Mouse (Mus musculus): ENCODE data around the gene Tmprss9. TPM values are rescaled to one million over a fixed set of nuclear protein-coding genes. Genes with fewer than 3 reads are reported as not detected.

The Tmprss9 gene
- total and polyA plus RNA-seq, 2 experiments, result 0.05 to 0.09 TPM

- Histone ChIP-seq H3K9ac (ENCODE audit: low read depth, low read length) (no peak overlapping the region), H3K36me3 (ENCODE audit: control insufficient read depth, insufficient read depth, low read length) (no peaks in the 10 kb centered on the region), H3K4me3 (ENCODE audit: insufficient read depth, low read depth, low read length) (no peak overlapping the region), H3K27me3 (ENCODE audit: control insufficient read depth, insufficient read depth, low read length) (no peaks in the 10 kb centered on the region), H3K79me2 (ENCODE audit: control insufficient read depth, insufficient read depth, low read length) (peaks cover 3% of the 10 kb centered on the region; the same call in 1 of the 2 replicates), H3K4me1 (ENCODE audit: control insufficient read depth, insufficient read depth, low read length) (peaks cover 10% of the 10 kb centered on the region), H3K27ac (replicated peaks; ENCODE audit: insufficient read depth, low read depth, low read length) (no peak overlapping the region)
- no peak for DNase-seq (ENCODE audit: extremely low read depth, low read depth, low spot score)
- TF ChIP-seq POLR2A (IDR thresholded peaks at IDR 0.05; ENCODE audit: extremely low read depth, insufficient read depth, low read length) (no peak), CTCF (IDR thresholded peaks at IDR 0.05; ENCODE audit: low read depth, low read length) (no peak)
- WGBS, result 62% methylated on average over 24 of the region's 24 CpGs
Measured at GRCm38 (mm10) chr10:80896581-80897485, 25.2 kb downstream of the Tmprss9 start.

GRCm38 (mm10) chr10:80897861-80898510, 26.3 kb downstream of the Tmprss9 start:
- no peaks in the 10 kb centered on the region for H3K36me3 ChIP-seq (ENCODE audit: control insufficient read depth, insufficient read depth, low read length)
- WGBS, result 67% methylated on average over 41 of the region's 41 CpGs
- H3K27ac ChIP-seq (replicated peaks; ENCODE audit: insufficient read depth, low read depth, low read length), result no peak overlapping the region
- H3K4me1 ChIP-seq (ENCODE audit: control insufficient read depth, insufficient read depth, low read length), result peaks cover 10% of the 10 kb centered on the region
- no peak overlapping the region for H3K4me3 ChIP-seq (ENCODE audit: insufficient read depth, low read depth, low read length)
- no peaks in the 10 kb centered on the region for H3K27me3 ChIP-seq (ENCODE audit: control insufficient read depth, insufficient read depth, low read length)
- H3K9ac ChIP-seq (ENCODE audit: low read depth, low read length), result no peak overlapping the region
- H3K79me2 ChIP-seq (ENCODE audit: control insufficient read depth, insufficient read depth, low read length), result peaks cover 3% of the 10 kb centered on the region; the same call in 1 of the 2 replicates
- no peak for DNase-seq (ENCODE audit: extremely low read depth, low read depth, low spot score)
- TF ChIP-seq POLR2A (IDR thresholded peaks at IDR 0.05; ENCODE audit: extremely low read depth, insufficient read depth, low read length), result no peak
- TF ChIP-seq CTCF (IDR thresholded peaks at IDR 0.05; ENCODE audit: low read depth, low read length), result no peak

DNA sequence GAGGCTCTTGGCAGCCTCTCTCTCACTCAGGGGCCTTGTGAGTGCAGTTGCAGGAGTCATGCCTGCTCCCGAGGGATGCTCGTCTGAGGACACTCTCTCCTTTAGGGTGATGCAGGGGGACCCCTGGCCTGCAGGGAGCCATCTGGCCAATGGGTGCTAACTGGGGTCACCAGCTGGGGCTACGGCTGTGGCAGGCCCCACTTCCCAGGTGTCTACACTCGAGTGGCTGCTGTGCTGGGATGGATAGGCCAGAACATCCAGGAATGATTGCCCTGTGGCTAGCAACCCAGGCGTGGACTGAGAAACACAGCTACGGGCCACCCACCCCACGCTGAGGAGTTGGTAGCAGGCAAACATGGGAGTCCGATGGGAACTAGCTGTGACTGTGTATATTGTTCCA, 27.4 kb downstream of the Tmprss9 start:
- no peak overlapping the region for H3K4me3 ChIP-seq (ENCODE audit: insufficient read depth, low read depth, low read length)
- no peak overlapping the region for H3K9ac ChIP-seq (ENCODE audit: low read depth, low read length)
- no peaks in the 10 kb centered on the region for H3K36me3 ChIP-seq (ENCODE audit: control insufficient read depth, insufficient read depth, low read length)
- H3K4me1 ChIP-seq (ENCODE audit: control insufficient read depth, insufficient read depth, low read length), result peaks cover 10% of the 10 kb centered on the region
- no peaks in the 10 kb centered on the region for H3K27me3 ChIP-seq (ENCODE audit: control insufficient read depth, insufficient read depth, low read length)
- peaks cover 3% of the 10 kb centered on the region; the same call in 1 of the 2 replicates for H3K79me2 ChIP-seq (ENCODE audit: control insufficient read depth, insufficient read depth, low read length)
- 82% methylated on average over 8 of the region's 8 CpGs for WGBS
- no peak overlapping the region for H3K27ac ChIP-seq (replicated peaks; ENCODE audit: insufficient read depth, low read depth, low read length)
- TF ChIP-seq CTCF (IDR thresholded peaks at IDR 0.05; ENCODE audit: low read depth, low read length) (no peak), POLR2A (IDR thresholded peaks at IDR 0.05; ENCODE audit: extremely low read depth, insufficient read depth, low read length) (no peak)
- no peak for DNase-seq (ENCODE audit: extremely low read depth, low read depth, low spot score)

- peak overlapping the region; percentile 74 for H3K4me3 ChIP-seq (ENCODE audit: insufficient read depth, low read depth, low read length)
- no peaks in the 10 kb centered on the region for H3K27me3 ChIP-seq (ENCODE audit: control insufficient read depth, insufficient read depth, low read length)
- DNase-seq (ENCODE audit: extremely low read depth, low read depth, low spot score), result peak; percentile 54
- H3K9ac ChIP-seq (ENCODE audit: low read depth, low read length), result peak overlapping the region; percentile 84
- no peak for TF ChIP-seq CTCF (IDR thresholded peaks at IDR 0.05; ENCODE audit: low read depth, low read length)
- peaks cover 3% of the 10 kb centered on the region; the same call in 1 of the 2 replicates for H3K79me2 ChIP-seq (ENCODE audit: control insufficient read depth, insufficient read depth, low read length)
- no peaks in the 10 kb centered on the region for H3K36me3 ChIP-seq (ENCODE audit: control insufficient read depth, insufficient read depth, low read length)
- peaks cover 10% of the 10 kb centered on the region for H3K4me1 ChIP-seq (ENCODE audit: control insufficient read depth, insufficient read depth, low read length)
- peak overlapping the region; percentile 67 for H3K27ac ChIP-seq (replicated peaks; ENCODE audit: insufficient read depth, low read depth, low read length)
- WGBS, result 8% methylated on average over 25 of the region's 25 CpGs
Measured at GRCm38 (mm10) chr10:80899591-80900317, 28.1 kb downstream of the Tmprss9 start.

DNA sequence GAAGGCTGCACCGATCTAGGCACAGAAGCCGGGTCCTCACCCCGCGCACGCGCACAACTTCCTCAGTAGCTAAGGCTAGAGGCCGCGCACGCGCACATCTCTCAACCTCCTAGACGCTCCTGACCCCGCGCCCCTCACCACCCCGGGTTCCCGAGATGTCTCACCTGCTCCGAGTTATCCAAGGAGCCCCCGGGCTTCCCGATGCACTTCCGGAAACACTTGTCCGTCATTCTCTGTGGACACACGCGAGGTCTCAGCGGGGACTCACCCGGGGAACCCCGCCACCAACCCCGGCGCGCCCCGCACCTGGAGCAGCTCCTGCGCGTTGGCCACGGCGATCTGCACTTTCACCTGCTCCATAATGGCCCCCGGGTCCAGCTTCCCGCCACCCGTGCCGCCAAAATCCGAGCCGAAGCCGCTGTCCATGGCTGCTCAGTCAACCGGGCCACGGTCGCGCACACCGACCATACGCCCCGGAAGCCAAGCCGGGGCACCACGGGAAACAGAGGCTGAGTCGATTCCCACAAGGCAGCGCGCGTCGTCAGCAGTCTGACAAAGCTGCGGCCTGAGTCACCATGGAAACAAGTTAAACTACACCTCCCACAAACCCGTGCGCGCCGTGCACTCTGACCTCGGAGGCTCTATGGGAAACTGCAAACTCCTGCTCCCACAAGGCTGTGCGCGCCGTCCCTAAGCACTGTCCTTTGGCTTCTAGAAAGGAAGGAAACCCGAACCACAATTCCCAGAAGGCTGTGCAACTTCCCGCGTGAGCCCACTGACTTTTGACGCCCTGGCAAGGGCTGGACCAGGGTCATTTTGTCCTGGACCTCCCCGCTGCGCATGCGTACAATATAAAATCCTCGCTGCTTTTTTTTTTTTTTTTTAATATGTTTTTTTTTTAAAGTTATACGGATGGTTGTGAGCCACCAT, 28.9 kb downstream of the Tmprss9 start, which contains the start of gene Timm13:
TSS of gene Timm13 (minus strand) at position 652 of the 930 bp plus-strand sequence.
- peaks cover 3% of the 10 kb centered on the region; the same call in 1 of the 2 replicates for H3K79me2 ChIP-seq (ENCODE audit: control insufficient read depth, insufficient read depth, low read length)
- H3K9ac ChIP-seq (ENCODE audit: low read depth, low read length), result peak within 1 kb of the TSS; percentile 84
- no peaks in the 10 kb centered on the region for H3K36me3 ChIP-seq (ENCODE audit: control insufficient read depth, insufficient read depth, low read length)
- peak within 1 kb of the TSS; percentile 67 for H3K27ac ChIP-seq (replicated peaks; ENCODE audit: insufficient read depth, low read depth, low read length)
- H3K4me3 ChIP-seq (ENCODE audit: insufficient read depth, low read depth, low read length), result peak within 1 kb of the TSS; percentile 74
- no peak for TF ChIP-seq CTCF (IDR thresholded peaks at IDR 0.05; ENCODE audit: low read depth, low read length)
- peak; percentile 61; the same call in 1 of the 2 replicates for TF ChIP-seq POLR2A (IDR thresholded peaks at IDR 0.05; ENCODE audit: extremely low read depth, insufficient read depth, low read length)
- peaks cover 10% of the 10 kb centered on the region for H3K4me1 ChIP-seq (ENCODE audit: control insufficient read depth, insufficient read depth, low read length)
- no peaks in the 10 kb centered on the region for H3K27me3 ChIP-seq (ENCODE audit: control insufficient read depth, insufficient read depth, low read length)
- DNase-seq (ENCODE audit: extremely low read depth, low read depth, low spot score), result peak; percentile 100
- WGBS, result under 1% methylated on average over 72 of the region's 72 CpGs

All from liver, adult 2 months (tissue).